Mouse (Mus musculus) spleen, adult 2 months (tissue): ENCODE data around the gene Surf4.

Experiments
- CTCF ChIP-seq: fragments of 200-500 bp; IDR thresholded peaks from 2 replicates; pipeline ENCODE4 v1.5.1; 2011; ENCODE audit warnings: mild to moderate bottlenecking, inconsistent platforms; ENCODE audit not compliant: insufficient read depth, insufficient read length, insufficient replicate concordance; ENCODE audit errors: extremely low read depth
- POLR2A ChIP-seq: fragments of 200-500 bp; IDR thresholded peaks from 2 replicates; pipeline ENCODE4 v1.6.1; 2011; ENCODE audit warnings: low read depth, low read length, inconsistent platforms

DNA sequence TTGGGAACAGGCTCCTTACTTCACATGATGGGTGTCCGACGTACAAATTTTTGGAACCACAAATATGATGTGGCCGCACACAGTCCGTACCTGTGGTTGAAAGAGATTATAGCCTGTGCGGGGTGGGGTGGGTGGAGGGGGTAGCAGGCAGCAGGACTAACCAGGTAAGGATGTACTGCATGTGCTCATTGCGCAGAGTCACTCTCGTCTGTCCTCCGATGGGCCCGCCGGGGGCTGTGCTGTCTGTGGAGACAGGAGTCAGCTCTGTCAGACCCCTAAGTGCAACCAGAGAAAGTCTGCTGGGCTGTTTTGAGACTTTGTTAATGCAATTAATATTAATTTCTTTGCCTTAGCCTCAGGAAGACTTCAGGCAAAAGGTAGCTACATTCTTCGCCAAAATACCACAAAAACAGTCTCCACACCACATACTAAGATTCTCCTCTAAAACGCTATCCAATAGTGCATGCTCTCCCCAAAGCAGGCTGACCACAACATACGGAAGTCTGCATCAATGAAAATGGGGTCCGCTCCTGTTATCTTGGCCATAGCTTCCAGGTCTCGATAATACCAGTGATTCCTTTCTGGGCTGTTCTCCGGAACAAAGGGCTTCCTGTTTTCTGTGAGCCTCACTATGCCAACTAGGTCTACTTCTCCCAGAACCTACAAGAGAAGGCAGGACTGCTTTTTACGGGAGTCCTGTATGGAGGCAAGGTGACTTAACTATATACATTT lies 20.1 kb downstream of the Surf4 start:
- no peak for TF ChIP-seq CTCF
- TF ChIP-seq POLR2A: no peak
